Comparison of ENCODE assay signal across 13 mouse cellular contexts in the genomic region with DNA sequence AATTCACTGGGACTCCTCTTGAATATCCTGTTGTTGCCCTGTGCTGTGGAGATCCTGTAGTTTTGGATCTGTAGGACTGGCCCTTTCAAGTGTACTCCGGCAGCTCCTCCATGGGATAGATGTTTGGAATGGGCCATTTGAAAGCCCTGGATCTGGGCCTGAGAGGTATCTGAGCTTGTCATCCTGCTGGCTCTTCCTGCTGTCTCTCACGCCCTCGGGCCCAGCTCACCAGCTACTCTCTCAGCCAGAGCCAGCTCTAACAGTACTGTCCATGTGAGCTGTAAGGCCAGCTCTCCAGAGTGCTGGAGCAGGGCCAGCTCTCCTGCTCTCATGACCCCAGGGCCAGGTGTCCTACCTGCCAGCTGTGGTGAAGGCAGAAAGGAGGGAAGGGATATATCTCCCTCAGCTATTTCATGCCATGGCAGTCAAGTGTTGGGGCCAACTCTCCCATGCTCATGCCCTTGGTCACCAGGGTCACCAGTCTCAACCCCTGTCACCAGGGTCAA. TPM values are rescaled to one million over a fixed set of nuclear protein-coding genes. Genes with fewer than 3 reads are reported as not detected.
DNase-seq lines count a peak whose midpoint lies in the region.
"Had no signal": no experiment of that assay in that cellular context is flagged by ENCODE, and none has a peak within 500 bp of the region (broad histone marks: within the 10 kb centered on the region; RNA-seq: fewer than 3 reads in every experiment).

No protein-coding gene starts in this region.

- DNase-seq in adrenal gland, postnatal 10 days, result peak; percentile 14
- no peak for DNase-seq in adrenal gland, adult 8-10 months
- peak; percentile 4 for DNase-seq in heart, postnatal 4 days
- DNase-seq in heart, postnatal 25 days (ENCODE audit: low spot score), result no peak
- peak; percentile 2 for DNase-seq in adrenal gland, postnatal 25 days
- peak; percentile 59 for DNase-seq in kidney, postnatal 10 days
- no peak for DNase-seq in layer of hippocampus, adult 11-12 months (ENCODE audit: low spot score)
- no peak for DNase-seq in adipocyte (ENCODE audit: low spot score)
- DNase-seq: forebrain, postnatal 0 days; gastrocnemius, postnatal 10 days; lung, adult 2 months; retina, postnatal 1 day; thymus, postnatal 4 days had no signal

- intact Hi-C loops in heart, postnatal 25 days (cut with DNase I), result no loop called here

RNA-seq across cellular contexts. Expression of gene Csnk1g1, which starts 42.4 kb away (rescaled TPM):
- total RNA-seq in adrenal gland, postnatal 10 days (2021), result 10 to 100 TPM; 15.7 to 24.2 TPM
- total RNA-seq in adrenal gland, adult 8-10 months (2022), result 10 to 100 TPM; 17.0 to 32.9 (median 26.0) TPM
- total RNA-seq in heart, postnatal 4 days (2021), result 10 to 100 TPM; 20.3 to 20.8 TPM
- total RNA-seq in heart, postnatal 25 days (2021), result 10 to 100 TPM; 11.9 to 12.0 TPM
- total RNA-seq in adrenal gland, postnatal 25 days (2021), result 22.3 and 25.5 TPM in 2 replicates

RNA-seq across cellular contexts. Expression of gene Trip4, which starts 42.5 kb away (rescaled TPM):
- 10 to 100 TPM; 28.0 to 32.3 TPM for total RNA-seq in adrenal gland, postnatal 10 days (2021)
- 10 to 100 TPM; 46.5 to 53.5 (median 48.1) TPM for total RNA-seq in adrenal gland, adult 8-10 months (2022)
- 10 to 100 TPM; 20.9 to 22.8 TPM for total RNA-seq in heart, postnatal 4 days (2021)
- total RNA-seq in heart, postnatal 25 days (2021), result 10 to 100 TPM; 15.9 to 18.3 TPM
- 37.2 and 47.8 TPM in 2 replicates for total RNA-seq in adrenal gland, postnatal 25 days (2021)

Comparison
In these comparisons a context has a peak if more than half of its experiments do, and no peak if none do; other contexts are left out.
1. DNase-seq: peak in adrenal gland, postnatal 10 days (single experiment), heart, postnatal 4 days (single experiment), adrenal gland, postnatal 25 days (single experiment) and kidney, postnatal 10 days (single experiment); none in adrenal gland, adult 8-10 months (single experiment), heart, postnatal 25 days (single experiment), layer of hippocampus, adult 11-12 months (single experiment) and adipocyte (single experiment).